Mouse (Mus musculus): ENCODE measurements at regions not wholly inside any gene's neighbourhood (a gene's known extent, or its start where the extent isn't known, plus 50 kb on each side); places are given as distances from the start of the nearest gene placed in this dataset.

- no peak for DNase-seq (ENCODE audit: low read depth, low spot score)
Observed at GRCm38 (mm10) chr12:80017376-80017929, 95.4 kb downstream of the Zfp36l1 start.

- no peak for DNase-seq (ENCODE audit: low read depth, low spot score)
Observed at GRCm38 (mm10) chr12:80015938-80016337, 96.9 kb downstream of the Zfp36l1 start.

GRCm38 (mm10) chr12:80014598-80014983 lies 98.2 kb downstream of the Zfp36l1 start:
- DNase-seq (ENCODE audit: low read depth, low spot score): no peak

- DNase-seq (ENCODE audit: low read depth, low spot score): peak; percentile 75
Observed at GRCm38 (mm10) chr12:80013904-80014597, 98.8 kb downstream of the Zfp36l1 start.

- DNase-seq (ENCODE audit: low read depth, low spot score): no peak
Observed at GRCm38 (mm10) chr12:80013577-80013903, 99.3 kb downstream of the Zfp36l1 start.

- no peak for DNase-seq (ENCODE audit: low read depth, low spot score)
Observed at GRCm38 (mm10) chr12:80011916-80012315, 100.9 kb downstream of the Zfp36l1 start.

- no peak for DNase-seq (ENCODE audit: low read depth, low spot score)
Observed at GRCm38 (mm10) chr12:80010947-80011346, 101.9 kb downstream of the Zfp36l1 start.

GRCm38 (mm10) chr12:80010220-80010619 lies 102.6 kb downstream of the Zfp36l1 start:
- no peak for DNase-seq (ENCODE audit: low read depth, low spot score)

GRCm38 (mm10) chr12:80007849-80008248 lies 105.0 kb downstream of the Zfp36l1 start:
- DNase-seq (ENCODE audit: low read depth, low spot score): no peak

- no peak for DNase-seq (ENCODE audit: low read depth, low spot score)
Observed at GRCm38 (mm10) chr12:80005227-80005919, 107.4 kb downstream of the Zfp36l1 start.

- no peak for DNase-seq (ENCODE audit: low read depth, low spot score)
Observed at GRCm38 (mm10) chr12:80004575-80004974, 108.2 kb downstream of the Zfp36l1 start.

- no peak for DNase-seq (ENCODE audit: low read depth, low spot score)
Observed at GRCm38 (mm10) chr12:80003486-80003885, 109.3 kb downstream of the Zfp36l1 start.

GRCm38 (mm10) chr12:80002474-80003125 lies 110.2 kb downstream of the Zfp36l1 start:
- no peak for DNase-seq (ENCODE audit: low read depth, low spot score)

GRCm38 (mm10) chr12:80001794-80002193 lies 111.0 kb downstream of the Zfp36l1 start:
- DNase-seq (ENCODE audit: low read depth, low spot score): peak; percentile 59

- DNase-seq (ENCODE audit: low read depth, low spot score): no peak
Observed at GRCm38 (mm10) chr12:79999868-80000370, 112.9 kb downstream of the Zfp36l1 start.

- no peak for DNase-seq (ENCODE audit: low read depth, low spot score)
Observed at GRCm38 (mm10) chr12:79998788-79999187, 114.0 kb downstream of the Zfp36l1 start.

- no peak for DNase-seq (ENCODE audit: low read depth, low spot score)
Observed at GRCm38 (mm10) chr12:79998339-79998738, 114.5 kb downstream of the Zfp36l1 start.

GRCm38 (mm10) chr12:79997201-79997600 lies 115.6 kb downstream of the Zfp36l1 start:
- DNase-seq (ENCODE audit: low read depth, low spot score): no peak

GRCm38 (mm10) chr12:79995521-79996094 lies 117.2 kb downstream of the Zfp36l1 start:
- no peak for DNase-seq (ENCODE audit: low read depth, low spot score)

- DNase-seq (ENCODE audit: low read depth, low spot score): no peak
Observed at GRCm38 (mm10) chr12:79993821-79994571, 118.8 kb downstream of the Zfp36l1 start.

GRCm38 (mm10) chr12:79991279-79991678 lies 121.5 kb downstream of the Zfp36l1 start:
- no peak for DNase-seq (ENCODE audit: low read depth, low spot score)
